Mouse (Mus musculus) cerebellum, adult 2 months (tissue): ENCODE measurements around the gene Zfp790. TPM values are rescaled to one million over a fixed set of nuclear protein-coding genes. Genes with fewer than 3 reads are reported as not detected.

ENCODE experiments used
- DNase-seq, 2 experiments: peaks; one replicate each; pipeline ENCODE4 v3.0.0; 2021
- H3K27ac ChIP-seq: fragments of 200-500 bp; 2 replicates; pipeline ENCODE4 v1.5.1; 2012; ENCODE audit warnings: low read length, control low read depth, inconsistent platforms; ENCODE audit not compliant: insufficient read depth
- H3K27me3 ChIP-seq: fragments of 200-500 bp; 2 replicates; pipeline ENCODE4 v1.6.1; 2012; ENCODE audit warnings: inconsistent platforms, mild to moderate bottlenecking, low read length, moderate library complexity; ENCODE audit not compliant: control insufficient read depth, insufficient read depth
- H3K4me1 ChIP-seq: fragments of 200-500 bp; 2 replicates; pipeline ENCODE4 v1.6.1; 2011; ENCODE audit warnings: low read length; ENCODE audit not compliant: control insufficient read depth, insufficient read depth
- H3K4me3 ChIP-seq: fragments of 200-500 bp; replicated peaks from 2 replicates; pipeline ENCODE3; 2011; ENCODE audit warnings: mild to moderate bottlenecking, low read depth, low read length, control low read depth; ENCODE audit not compliant: insufficient read depth
- CTCF ChIP-seq: fragments of 200-500 bp; IDR thresholded peaks from 2 replicates; pipeline ENCODE4 v1.5.1; 2011; ENCODE audit warnings: low read depth, mild to moderate bottlenecking, control low read depth, low read length, moderate library complexity, borderline replicate concordance; ENCODE audit not compliant: insufficient read depth
- POLR2A ChIP-seq: fragments of 200-500 bp; IDR thresholded peaks from 2 replicates; pipeline ENCODE4 v1.6.1; 2011; ENCODE audit warnings: low read length, control low read depth, borderline replicate concordance; ENCODE audit not compliant: insufficient read depth
- WGBS: fragments of 180-500 bp; shearing (Covaris S2); methylation state at CpG from one replicate; pipeline ENCODE4 v1.1.7; 2018; 5-methylcytosine and 5-hydroxymethylcytosine counted together
- polyA plus RNA-seq: library from polyadenylated mRNA; depleted of rRNA; stranded (reverse); fragments of >200 nt; gene quantifications from 2 replicates; pipeline ENCODE4 v1.2.3, GENCODE M21; 2012; rRNA removed

Zfp790 gene
- polyA plus RNA-seq = 10.7 and 11.1 TPM in 2 replicates

- DNase-seq = peak; percentile 87 to 93
- Histone ChIP-seq H3K27me3 (no peaks in the 10 kb centered on the region), H3K4me3 (peak within 1 kb of the TSS; percentile 96), H3K4me1 (peaks cover 9% of the 10 kb centered on the region), H3K27ac (peak within 1 kb of the TSS; percentile 75)
- WGBS = under 1% methylated on average over 26 of the region's 26 CpGs
- peak; percentile 85; the same call in 1 of the 2 replicates for TF ChIP-seq POLR2A
- TF ChIP-seq CTCF = no peak
Observed at GRCm38 (mm10) chr7:29815910-29816429, at the start of gene Zfp790. Gene Zfp790 (plus strand): TSS chr7:29816114.

DNA sequence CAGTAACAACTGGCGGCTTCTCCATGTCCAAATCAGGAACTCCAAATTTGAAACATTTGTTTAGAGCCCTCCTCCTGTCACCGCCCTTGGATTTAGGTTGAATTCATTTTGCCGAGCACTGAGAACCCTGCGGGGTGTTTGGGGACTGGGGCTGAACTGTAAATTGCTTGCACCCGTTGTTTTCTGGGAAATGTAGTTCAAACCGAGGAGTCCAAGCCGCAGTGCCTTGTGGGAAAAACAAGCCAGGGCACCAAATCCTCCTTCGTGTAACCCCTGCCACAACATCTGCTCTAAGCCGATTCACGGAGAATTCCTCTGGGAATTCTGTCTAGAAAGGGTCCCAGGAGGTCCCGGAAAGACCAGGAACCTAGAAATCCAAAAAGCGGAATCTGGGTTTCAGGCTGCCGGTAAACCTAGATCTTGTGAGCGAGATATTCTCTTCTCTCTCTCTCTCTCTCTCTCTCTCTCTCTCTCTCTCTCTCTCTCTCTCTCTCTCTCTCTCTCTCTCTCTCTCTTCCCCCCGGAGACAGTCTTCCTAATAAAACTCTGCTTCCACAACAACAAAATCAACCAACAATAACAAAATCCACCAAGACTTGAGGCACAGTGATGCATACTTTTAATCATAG is 48.7 kb upstream of the Zfp790 start:
- TF ChIP-seq CTCF (no peak), POLR2A (peak; percentile 51; the same call in 1 of the 2 replicates)
- Histone ChIP-seq H3K4me3 (peak overlapping the region; percentile 58), H3K4me1 (peaks cover 4% of the 10 kb centered on the region; the same call in 1 of the 2 replicates), H3K27me3 (no peaks in the 10 kb centered on the region), H3K27ac (peak overlapping the region; percentile 60)
- WGBS = 2% methylated on average over 14 of the region's 15 CpGs
- DNase-seq = peak; percentile 90 to 91

- Histone ChIP-seq H3K27ac (peak within 1 kb of the TSS; percentile 45; the same call in 1 of the 2 replicates), H3K4me1 (peaks cover 4% of the 10 kb centered on the region; the same call in 1 of the 2 replicates), H3K4me3 (peak within 1 kb of the TSS; percentile 70), H3K27me3 (no peaks in the 10 kb centered on the region)
- TF ChIP-seq POLR2A = 0 out of 2 replicates have a peak, but pooled peaks have one; percentile 55
- no peak for TF ChIP-seq CTCF
- DNase-seq = peak; percentile 89 to 93
- 0% methylated on average over 32 of the region's 32 CpGs for WGBS
Observed at GRCm38 (mm10) chr7:29768090-29768900, 47.6 kb upstream of the Zfp790 start, which contains the start of gene Zfp84. Gene Zfp84 (plus strand): TSS chr7:29768552.

DNA sequence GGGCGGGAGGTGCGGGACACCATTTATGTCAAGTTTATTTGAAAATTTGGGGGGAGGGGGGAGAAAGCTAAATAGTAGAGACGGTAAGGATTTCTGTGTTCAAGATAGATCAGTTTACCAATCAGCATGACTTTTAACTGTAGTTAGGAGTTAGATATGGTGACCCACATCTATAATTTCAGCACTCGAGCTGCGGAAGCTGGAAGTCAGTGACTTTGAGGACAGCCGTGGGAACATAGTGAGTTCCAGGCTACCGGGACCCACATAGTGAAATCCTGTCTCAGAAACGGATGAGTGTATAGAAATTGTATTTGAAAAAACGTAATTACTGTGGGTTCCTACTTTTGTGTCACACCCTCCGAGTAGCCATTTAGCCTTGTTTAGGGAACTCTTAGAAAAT is 46.9 kb upstream of the Zfp790 start:
- H3K4me3 ChIP-seq = peak overlapping the region; percentile 70
- no peaks in the 10 kb centered on the region for H3K27me3 ChIP-seq
- WGBS = 5% methylated on average over 10 of the region's 10 CpGs
- no peak overlapping the region for H3K27ac ChIP-seq
- no peak for DNase-seq
- peaks cover 4% of the 10 kb centered on the region; the same call in 1 of the 2 replicates for H3K4me1 ChIP-seq
- TF ChIP-seq CTCF (no peak), POLR2A (no peak)

- WGBS = 90% methylated on average over 7 of the region's 7 CpGs
- TF ChIP-seq POLR2A (no peak), CTCF (no peak)
Observed at GRCm38 (mm10) chr7:29773503-29773902, 42.4 kb upstream of the Zfp790 start.

GRCm38 (mm10) chr7:29774371-29774770 is 41.5 kb upstream of the Zfp790 start:
- Histone ChIP-seq H3K4me1 (no peaks in the 10 kb centered on the region), H3K27ac (no peak overlapping the region), H3K4me3 (no peak overlapping the region), H3K27me3 (no peaks in the 10 kb centered on the region)
- TF ChIP-seq POLR2A (no peak), CTCF (no peak)
- DNase-seq = no peak
- 85% methylated on average over 3 of the region's 3 CpGs for WGBS

More at GRCm38 (mm10) chr7:29773503-29773902, 42.4 kb upstream of the Zfp790 start:
- no peak overlapping the region for H3K27ac ChIP-seq
- H3K4me3 ChIP-seq = no peak overlapping the region
- H3K27me3 ChIP-seq = no peaks in the 10 kb centered on the region
- DNase-seq = no peak
- H3K4me1 ChIP-seq = no peaks in the 10 kb centered on the region

- H3K4me3 ChIP-seq = no peak overlapping the region
- no peak overlapping the region for H3K27ac ChIP-seq
- no peaks in the 10 kb centered on the region for H3K4me1 ChIP-seq
- TF ChIP-seq CTCF = no peak
- no peak for TF ChIP-seq POLR2A
- WGBS = 96% methylated on average over 19 of the region's 19 CpGs
- no peaks in the 10 kb centered on the region for H3K27me3 ChIP-seq
- no peak for DNase-seq
Observed at GRCm38 (mm10) chr7:29776568-29776967, 39.3 kb upstream of the Zfp790 start.
